Mouse (Mus musculus) cerebellum, postnatal 36 days (tissue): ENCODE data around the gene Tmem199.
A peak's percentile ranks its signal among the peaks of the same experiment; 100 is the strongest.

Experiments
- DNase-seq, 2 experiments: peaks; one replicate each; pipeline ENCODE4 v3.0.0; 2021 to 2022; ENCODE audit warnings: mixed read lengths in 2 of 2

Tmem199 gene

DNA sequence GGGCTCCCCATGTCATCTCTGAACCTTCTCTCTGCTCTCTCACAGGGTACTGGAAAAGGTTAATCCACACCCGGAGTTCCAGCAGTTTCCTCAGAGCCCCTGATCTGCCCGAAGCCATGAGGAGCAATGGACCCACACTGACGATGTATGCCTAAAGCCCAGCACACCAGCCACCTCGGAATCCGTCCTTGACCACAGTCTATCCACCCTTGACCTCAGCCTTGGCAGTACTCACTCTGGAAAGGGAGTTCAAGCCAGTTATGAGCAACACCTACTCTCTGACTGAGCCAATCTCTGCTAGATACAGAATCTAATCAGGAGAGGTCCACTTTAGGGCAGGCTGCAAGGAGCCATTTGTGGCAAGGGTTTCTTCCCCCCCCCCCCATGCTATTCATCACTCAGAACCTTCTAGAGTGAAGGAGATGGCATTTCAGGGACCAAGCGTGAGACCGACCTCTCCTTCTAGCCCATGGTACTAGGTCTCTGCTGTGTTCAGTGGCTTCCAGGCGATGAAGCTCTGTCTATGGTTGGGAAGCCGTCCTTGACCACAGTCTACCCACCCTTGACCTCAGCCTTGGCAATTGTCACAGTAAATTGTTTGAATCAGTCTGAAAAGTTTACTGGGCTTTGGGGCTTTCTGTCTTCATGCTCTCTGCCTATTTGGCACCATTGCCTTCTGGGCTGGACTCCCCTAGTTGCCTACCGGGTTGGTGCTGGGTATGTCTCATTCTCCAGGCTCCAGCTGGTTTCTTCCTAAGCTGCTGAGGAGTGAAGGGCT lies 40.5 kb downstream of the Tmem199 start:
- DNase-seq: no peak

GRCm38 (mm10) chr11:78467932-78468331 lies 44.0 kb downstream of the Tmem199 start:
- no peak for DNase-seq

DNA sequence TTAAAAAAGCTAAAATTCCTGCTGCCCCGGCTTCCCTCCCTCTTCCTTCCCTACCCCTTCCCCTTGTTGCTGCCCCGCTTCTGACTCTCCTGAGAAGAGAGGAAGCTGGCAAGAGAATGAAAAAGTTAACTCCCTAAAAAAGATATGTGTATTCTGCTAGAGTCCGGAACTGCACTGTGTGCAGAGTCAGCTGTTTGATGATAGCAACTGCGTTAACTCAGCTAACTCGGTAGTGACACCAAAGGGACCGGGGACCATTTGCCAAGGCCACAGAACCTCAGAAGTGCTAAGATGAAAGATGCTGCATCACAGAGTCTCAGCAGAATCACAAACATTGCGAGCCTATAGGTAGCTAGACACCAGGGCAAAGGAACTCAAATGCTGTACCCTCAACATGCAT lies 44.5 kb downstream of the Tmem199 start:
- DNase-seq: no peak

- no peak for DNase-seq
Observed at GRCm38 (mm10) chr11:78466242-78466912, 45.6 kb downstream of the Tmem199 start.

- DNase-seq: peak; percentile 57 to 59
Observed at GRCm38 (mm10) chr11:78465568-78466180, 46.3 kb downstream of the Tmem199 start, which contains the start of gene Slc46a1. Gene Slc46a1, plus strand, starts transcription at chr11:78465697.

DNA sequence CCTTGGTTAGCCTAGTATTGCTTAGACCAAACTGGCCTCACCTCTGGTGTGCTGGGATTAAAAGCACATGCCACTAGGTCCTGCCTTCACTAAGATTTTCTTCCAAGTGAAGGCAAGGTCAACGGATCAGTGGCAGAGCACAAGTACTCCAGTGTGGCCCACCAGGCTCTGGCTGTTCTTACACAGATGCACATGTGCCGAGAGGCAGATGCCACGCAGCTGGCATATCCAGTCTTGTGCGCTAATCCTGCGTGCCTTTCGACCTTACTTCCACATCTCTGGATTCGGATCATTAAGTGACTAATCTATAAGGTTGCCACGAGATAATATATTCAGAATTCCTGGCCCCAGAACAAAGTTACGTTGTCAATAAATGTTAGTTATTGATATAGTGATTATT lies 46.9 kb downstream of the Tmem199 start:
- DNase-seq: no peak

DNA sequence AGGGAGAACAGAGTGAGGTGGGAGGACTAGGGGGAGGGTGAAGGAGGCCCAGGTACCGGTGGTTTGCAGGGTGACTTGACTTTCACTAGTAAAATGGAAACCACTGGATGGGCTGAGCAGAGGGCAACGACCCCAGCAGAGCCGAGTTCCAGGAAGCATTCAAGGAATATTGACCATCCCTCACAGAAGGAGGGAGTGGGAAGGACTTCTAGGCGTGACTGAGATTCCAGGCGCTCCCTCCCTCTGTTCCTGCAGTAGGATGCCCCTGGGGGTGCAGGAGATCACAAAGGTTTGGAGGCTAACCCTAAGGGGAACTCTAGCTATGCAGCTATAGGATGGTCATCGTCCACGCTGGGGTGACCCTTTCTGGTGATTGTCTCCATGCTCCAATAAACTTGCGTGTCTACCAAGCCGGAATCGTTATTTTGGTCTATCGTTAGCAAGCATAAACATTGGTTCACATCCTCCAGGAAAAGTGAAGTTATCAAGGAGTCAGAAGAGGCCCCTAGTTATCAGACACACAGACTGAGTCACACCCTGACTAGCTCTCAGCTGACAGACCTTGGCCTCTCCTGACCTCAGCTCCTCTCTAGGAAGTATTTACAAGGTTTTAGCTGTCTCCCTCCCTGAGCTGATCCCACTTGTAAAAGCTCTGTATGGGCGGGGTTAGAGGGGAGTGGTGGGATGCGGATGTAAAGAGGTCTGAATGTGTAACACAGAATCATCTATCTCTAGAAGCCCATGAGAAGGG lies 48.5 kb downstream of the Tmem199 start:
- DNase-seq: no peak

GRCm38 (mm10) chr11:78462669-78463068 lies 49.3 kb downstream of the Tmem199 start:
- no peak for DNase-seq

DNA sequence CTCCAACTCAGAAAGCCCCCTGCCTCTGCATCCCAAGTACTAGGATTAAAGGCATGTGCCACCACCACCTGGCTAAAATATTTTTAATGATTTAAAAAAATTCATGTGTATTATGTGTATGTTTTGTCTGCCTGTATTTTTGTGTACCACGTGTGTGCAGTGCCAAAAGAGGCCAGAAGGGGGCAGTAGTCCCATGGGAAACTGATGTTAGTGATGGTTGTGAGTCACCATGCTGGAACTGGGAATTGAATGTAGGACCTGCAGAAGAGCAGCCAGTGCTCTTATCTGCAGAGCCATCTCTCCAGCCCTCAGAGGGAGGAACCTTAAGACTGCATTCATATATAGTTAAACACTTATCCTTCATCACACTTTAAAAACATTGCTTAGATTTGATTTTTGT lies 50.1 kb downstream of the Tmem199 start:
- no peak for DNase-seq

GRCm38 (mm10) chr11:78458740-78459139 lies 53.2 kb downstream of the Tmem199 start:
- no peak for DNase-seq
